Mouse (Mus musculus) erythroblast, adult 5-6 weeks (primary cell): ENCODE measurements around the gene Trrap. TPM values are rescaled to one million over a fixed set of nuclear protein-coding genes. Genes with fewer than 3 reads are reported as not detected.

Experiments
- ATAC-seq: replicated peaks from 2 replicates; pipeline ENCODE4 v1.8.0; 2016; ENCODE audit warnings: moderate number of reproducible peaks, mild to moderate bottlenecking, moderate TSS enrichment, inconsistent platforms; ENCODE audit not compliant: poor library complexity, low FRiP score, severe bottlenecking
- total RNA-seq, 2 experiments: library from RNA; stranded (forward) in 1 of 2; stranded (reverse) in 1 of 2; fragments of 150-400 nt in 1 of 2; fragments of 200-764, 138-1000 nt in 1 of 2; gene quantifications; 2 replicates each; pipeline versions ENCODE4 v1.2.3 to v1.2.4; 2015 to 2017; ENCODE audit warnings: low replicate concordance in 2 of 2

The Trrap gene
- total RNA-seq, 2 experiments from 2014 or later: 16.5 to 17.7 TPM

DNA sequence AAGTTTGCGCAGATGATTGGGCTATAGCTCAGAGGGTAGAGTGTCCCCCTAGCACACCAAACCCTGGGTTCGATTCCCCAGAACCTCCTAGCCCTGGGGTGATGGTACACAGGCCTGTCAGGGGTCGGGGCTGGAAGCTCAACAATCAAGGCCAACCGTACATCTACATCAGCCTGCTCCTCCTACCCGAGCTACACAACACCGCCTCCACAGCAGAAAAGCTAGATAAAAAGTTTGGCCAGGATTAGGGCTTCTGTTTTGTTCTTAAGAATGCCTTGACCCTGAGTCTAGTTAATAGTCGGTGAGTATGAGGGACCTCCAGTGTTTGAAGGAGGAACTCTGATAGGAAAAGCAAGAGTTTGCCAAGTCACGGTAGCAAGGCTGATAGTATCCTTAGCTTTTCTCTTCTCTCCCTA lies 1.5 kb downstream of the Trrap start:
- ATAC-seq: peak; percentile 24

DNA sequence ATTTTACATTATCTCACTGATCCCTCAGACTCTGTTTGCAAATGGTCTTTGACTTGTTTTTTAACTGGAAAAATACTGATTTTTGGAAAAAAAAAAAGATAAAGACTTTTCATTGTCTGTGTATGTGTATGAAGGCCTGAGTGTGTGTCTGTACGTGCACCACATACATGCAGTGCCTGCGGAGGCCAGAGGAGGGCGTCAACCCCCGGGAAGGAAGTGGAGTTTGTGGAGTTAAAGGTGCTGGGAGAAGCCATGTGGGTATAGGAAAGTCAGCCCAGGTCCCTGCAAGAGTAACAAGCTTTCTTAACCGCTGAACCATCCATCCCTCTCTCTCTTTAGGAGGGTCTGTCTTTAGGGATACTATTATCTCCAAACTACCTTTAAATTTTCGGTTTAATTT lies 5.7 kb downstream of the Trrap start:
- no peak for ATAC-seq

DNA sequence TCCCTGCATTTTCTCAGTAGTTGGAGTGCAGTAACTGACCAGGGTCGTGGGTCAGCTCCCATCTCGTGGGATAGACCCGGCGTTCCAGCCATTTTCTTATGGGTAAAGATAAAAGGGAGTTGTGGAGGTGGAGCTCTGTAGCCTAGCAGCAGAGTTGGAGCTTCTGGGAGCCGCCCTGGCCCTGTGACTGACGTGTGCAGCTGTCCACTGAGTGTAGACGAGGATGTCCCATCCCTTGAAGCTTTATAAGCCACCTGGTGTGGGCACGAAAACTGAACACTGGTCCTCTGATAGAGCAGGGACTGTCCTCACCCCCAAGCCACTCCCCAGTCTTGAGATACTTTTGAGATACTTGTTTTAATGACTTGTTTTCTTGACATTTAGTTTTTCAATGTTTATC lies 13.1 kb downstream of the Trrap start:
- ATAC-seq: no peak

DNA sequence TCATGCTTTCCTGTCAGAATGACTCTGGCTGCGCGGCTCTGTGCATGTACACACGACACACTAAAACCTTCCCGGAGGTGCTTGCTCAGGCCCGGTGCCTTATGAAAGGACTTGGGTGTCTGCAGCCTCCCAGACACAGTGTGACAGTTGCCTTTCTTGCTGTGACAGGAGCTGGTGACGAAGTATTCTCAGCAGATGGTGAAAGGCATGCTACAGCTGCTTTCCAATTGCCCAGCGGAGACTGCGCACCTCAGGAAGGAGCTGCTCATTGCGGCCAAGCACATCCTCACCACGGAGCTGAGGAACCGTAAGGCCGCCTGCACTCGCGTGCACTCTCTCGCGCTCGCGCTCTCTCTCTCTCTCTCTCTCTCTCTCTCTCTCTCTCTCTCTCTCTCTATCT lies 18.9 kb downstream of the Trrap start:
- ATAC-seq: no peak

DNA sequence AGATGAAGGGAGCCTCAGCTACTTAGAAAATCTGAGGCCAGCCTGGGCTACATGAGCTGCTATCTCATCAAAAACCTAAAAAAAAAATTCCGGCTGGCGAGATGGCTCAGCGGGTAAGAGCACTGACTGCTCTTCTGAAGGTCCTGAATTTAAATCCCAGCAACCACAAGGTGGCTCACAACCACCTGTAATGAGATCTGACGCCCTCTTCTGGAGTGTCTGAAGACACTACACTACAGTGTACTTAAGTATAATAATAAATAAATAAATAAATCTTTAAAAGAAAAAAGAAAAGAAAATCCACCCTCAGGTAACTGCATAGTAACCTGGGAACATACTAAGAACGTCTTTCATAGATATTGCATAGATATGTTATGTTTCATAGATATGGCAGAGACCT lies 25.8 kb downstream of the Trrap start:
- no peak for ATAC-seq

DNA sequence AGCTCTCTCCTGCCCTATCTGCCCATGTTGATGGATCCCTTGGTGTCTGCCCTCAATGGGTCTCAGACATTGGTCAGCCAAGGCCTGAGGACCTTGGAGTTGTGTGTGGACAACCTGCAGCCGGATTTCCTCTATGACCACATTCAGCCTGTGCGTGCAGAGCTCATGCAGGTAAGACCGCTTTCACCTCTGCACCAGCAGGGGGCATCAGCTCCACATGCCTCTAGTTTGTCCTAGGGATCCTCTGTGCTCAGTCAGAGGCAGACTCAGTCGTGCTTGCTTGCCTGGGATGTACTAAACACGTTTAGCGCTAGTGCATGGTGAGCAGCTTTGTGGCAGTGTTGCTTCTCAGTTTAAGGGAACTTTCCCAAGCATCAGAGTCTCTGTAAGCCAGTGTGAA lies 27.2 kb downstream of the Trrap start:
- ATAC-seq: 0 out of 2 replicates have a peak, but pooled peaks have one; percentile 60

DNA sequence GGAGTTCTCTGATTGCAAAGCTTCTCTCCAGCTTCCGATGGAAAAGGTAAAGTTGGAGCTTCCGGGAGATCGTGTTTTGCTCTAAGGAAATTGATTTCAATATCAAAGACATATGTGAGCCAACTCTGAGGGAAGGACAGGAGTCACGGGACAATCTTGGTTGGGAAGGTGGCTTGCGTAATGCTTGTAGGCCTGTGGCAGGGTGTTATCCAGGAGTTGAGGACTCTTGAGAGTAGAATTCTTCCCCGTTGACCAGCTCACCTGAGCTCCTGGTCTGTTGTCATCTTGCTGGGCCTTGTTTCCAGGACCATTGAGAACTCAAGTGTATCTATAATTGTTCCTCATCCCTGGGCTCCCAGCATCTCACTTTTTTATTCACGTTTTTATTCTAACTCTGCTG lies 29.6 kb downstream of the Trrap start:
- no peak for ATAC-seq

DNA sequence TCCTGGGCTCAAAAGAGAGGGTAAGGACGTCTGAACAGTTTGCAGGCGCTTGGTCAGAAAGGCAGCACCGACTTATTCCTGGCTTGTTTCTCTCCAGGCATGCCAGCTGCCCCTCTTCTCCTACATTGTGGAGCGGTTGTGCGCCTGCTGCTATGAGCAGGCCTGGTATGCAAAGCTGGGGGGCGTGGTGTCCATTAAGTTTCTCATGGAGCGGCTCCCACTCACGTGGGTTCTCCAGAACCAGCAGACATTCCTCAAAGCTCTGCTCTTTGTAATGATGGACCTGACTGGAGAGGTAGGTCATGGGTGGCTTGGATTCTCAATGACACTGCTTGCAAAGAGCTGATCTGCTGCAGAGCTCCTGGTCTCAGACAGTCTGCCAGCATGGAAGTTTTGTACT lies 35.5 kb downstream of the Trrap start:
- no peak for ATAC-seq

DNA sequence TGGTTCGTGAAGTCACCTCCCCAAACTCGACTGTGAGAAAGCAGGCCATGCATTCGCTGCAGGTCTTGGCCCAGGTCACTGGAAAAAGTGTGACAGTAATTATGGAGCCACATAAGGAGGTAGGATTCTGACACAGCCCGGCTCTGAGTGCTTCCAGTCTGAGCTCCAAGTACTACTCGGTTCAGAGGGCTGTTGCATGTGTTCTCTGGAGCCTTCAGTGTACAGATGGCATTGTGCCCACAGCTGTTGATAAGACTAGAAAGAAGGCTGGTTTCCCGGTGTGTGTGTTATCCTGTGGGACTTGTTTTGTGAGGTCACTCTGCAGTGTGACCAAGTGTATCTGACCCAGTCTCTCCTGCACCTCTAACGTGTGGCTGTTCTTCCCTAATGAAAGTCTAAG lies 36.6 kb downstream of the Trrap start:
- no peak for ATAC-seq

DNA sequence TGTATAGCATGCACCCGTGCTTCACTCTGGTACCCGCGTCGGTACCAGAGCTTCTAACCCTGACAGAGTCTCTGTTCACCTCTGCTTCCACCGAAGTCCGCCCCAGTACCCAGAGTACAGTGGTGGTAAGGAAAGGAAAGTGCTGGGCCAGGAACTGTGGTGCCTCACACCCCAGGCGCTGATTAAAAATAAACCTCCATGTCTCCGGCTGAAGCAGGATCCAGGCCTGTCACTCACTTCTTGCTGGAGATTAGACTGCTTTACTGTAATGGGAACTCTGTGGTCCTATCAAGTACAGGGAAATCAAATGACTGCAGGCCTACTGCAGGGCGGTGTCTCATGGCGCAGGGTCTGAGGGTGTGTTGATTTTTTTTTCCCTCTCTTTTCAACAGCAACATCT lies 39.4 kb downstream of the Trrap start:
- no peak for ATAC-seq

DNA sequence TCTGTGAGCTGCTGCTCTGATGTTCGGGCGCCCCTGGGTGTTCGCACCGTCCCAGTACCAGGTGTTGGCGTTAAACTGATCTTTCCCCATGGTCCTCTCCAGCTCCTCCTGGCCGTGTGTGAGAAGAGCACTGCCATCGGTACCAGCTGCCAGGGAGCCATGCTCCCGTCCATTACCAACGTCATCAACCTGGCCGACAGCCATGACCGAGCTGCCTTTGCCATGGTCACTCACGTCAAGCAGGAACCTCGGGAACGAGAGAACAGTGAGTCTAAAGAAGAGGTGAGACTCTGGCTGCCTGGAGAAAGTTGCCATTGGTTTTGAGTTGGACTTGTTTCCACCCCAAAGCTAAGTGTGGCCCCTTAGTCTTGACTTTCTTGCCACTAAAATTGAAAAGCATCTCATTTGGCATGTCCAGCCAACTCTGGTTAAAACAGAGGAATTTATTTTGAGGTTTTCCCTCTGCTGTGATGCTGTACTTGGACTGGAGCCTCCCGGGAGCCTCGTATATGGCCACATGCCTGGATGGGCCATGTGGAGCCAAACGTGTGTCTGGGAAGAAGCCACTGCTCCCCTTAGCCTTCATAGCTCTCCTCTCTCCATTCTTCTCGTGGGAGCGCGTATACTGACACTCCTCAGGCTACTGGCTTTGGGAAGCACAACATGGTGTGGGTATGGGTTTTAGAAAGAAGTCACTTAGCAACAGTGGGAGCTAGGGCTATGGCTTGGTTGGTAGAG lies 61.0 kb downstream of the Trrap start:
- ATAC-seq: no peak

DNA sequence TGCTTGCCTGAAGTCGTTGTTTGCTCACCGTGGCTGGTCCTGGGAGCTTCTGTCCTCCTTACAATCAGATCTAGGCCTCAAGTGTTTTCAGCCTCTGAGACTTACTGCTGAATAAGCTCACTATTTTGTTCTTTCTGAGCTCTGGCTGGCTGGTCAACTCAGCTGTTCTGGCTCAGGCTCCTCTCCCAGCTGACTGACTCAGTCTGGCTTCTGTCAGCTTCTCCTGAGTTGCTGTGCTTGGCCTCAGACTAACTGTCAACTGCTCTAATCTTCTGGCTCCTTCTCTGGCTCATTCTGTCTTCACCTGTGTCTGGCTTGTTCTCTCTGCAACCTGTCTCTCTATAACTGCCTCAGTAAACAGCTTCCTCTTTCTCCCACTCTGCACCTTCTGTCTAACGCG lies 62.1 kb downstream of the Trrap start:
- ATAC-seq: no peak

DNA sequence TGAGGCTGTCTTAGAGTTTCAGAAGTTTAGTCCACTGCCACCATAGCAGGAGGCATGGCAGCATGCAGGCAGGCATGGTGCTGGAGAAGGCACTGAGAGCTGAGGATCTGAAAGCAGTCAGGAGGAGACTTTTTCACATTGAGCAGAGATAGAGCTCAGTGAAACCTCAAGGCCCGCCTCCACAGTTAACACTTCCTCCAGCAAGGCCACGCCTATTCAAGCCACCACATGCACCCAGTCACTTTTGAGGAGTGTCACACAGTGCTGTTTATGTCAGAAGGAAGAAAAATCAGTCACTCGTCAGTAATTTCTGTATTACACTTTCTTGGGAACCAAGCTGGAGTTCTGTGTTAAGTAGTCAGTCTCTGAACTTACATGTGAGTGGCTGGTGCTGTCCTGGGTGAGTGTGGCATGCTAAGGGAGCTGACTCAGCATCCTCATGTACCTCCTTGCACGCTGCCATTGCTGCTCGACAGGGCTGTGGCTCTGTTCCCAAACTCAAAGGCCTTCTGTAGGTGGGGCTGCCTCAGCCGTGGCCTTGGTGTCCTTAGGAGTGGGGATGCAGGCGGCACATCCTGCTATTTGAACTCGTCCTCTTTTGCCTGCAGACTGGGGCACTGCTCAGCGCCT lies 64.4 kb downstream of the Trrap start:
- ATAC-seq: no peak

DNA sequence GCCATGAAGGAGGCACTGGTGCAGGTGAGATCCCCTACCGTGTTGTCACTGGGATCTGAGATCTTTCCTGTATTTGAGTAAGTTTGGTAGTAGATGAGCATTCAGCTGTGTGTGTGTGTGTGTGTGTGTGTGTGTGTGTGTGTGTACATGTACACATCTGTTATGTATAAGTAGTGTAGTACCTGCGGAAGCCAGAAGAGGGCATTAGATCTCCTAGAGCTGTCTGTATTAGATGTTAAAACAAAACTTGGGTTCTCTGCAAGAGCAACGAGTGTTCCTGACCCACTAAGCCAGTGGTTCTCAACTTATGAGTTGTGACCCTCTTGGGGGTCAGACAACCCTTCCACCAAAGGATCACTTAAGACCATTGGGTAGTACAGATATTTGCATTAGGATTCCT lies 68.6 kb downstream of the Trrap start:
- no peak for ATAC-seq

DNA sequence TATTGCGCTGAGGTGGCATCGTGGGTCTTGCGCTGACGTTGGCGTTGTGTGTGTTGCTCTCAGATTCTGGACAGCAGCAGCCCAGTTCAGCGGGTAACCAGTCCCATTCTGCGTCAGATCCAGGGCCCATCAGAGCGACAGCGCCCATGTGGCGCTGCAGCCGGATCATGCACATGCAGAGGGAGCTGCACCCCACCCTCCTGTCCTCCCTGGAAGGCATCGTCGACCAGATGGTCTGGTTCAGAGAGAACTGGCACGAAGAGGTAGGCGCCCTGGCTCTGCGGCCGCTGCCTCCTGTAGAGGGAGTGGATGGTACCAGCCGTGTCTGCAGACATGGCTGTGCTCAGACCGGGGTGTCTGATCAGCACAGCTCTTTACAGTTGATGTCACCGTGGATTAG lies 77.8 kb downstream of the Trrap start:
- ATAC-seq: no peak

DNA sequence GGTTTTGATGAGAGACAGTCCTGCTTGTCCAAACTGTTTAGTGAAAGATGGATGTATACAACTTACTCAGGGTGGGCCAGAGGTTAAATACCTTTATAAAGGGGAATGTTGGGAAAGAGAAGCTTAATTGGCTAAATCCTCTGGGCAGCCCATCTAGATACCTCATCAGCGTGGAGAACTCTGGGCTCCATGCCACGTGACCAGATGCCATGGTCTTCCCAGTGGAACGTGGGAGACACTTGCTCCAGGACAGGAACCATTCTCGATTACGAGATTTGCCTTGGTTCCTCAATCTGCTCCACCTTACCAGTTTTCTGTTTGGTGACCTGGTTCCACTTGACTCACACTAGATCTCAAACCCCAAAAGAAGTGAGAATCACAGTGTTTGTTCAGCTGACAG lies 81.2 kb downstream of the Trrap start:
- ATAC-seq: no peak

DNA sequence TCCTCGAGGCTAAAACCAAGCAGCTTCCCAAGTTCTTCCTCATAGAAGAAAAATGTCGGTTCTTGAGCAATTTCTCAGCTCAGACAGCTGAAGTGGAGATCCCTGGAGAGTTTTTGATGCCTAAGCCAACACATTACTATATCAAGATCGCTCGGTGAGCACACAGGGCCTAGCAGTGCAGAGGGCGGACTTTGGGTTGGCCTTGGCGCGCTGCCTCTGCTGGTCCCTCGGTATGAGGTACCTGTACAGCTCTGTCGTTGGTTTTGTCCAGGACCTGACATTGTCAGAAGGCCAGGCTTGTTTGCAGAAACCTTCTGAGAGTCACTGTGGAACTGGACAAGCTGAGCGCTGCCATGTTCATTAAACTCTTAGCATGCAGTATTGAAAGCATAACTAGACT lies 82.4 kb downstream of the Trrap start:
- no peak for ATAC-seq

DNA sequence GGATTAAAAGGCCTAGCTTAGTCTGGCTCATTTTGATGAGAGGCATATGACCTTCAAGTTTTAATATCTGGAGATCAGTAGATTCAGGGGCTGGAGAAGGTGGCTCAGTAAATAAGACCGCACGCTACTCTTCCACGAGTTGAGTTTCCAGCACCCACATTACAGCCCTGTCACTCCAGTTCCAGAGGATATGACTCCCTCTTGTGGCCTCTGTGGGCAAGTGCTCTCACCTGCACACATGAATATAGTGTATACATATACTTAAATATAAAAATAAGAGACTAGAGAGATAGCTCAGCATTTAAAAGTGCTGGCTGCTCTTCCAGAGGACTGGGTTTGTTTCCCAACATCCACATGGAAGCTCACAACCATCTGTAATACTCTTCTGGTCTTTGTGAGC lies 84.3 kb downstream of the Trrap start:
- ATAC-seq: no peak

DNA sequence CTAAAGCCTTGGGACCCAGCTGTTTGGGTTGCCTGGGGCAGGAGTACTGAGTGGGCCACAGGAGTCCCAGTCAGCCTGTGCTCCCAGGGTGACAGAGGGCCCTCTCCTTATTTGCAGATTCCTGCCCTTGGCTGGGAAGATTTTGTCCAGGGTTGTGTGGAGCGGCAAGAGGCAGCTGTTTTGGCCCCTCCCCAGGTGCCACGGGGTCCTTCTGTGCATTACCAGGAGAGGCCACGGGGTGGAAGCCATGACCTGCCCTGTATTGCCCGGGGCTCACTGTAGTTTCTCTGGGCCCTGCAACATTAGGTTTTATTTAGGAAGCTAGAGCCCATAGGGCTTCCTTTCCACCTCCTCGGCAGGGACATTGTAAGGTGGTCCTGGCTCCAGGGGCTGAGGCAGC lies 86.4 kb downstream of the Trrap start:
- no peak for ATAC-seq

DNA sequence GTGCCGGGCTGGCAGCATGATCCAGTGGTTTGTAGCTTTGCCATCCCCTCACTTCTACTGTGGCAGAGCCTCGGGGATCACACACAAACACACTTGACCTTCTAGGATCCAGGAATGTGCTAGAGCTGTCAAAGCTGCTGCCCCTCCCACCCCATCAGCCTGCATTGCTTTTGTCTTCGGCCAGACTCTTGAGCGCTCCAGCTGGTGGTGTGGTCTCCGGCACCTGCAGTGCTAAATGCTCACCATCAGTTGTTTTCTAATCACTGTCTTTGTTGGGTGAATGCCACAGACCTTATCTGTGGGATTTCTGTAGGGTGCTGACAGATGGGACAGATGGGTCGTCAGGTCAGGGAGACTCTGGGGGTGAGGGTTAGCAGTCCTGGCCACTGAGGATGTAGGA lies 88.4 kb downstream of the Trrap start:
- no peak for ATAC-seq

DNA sequence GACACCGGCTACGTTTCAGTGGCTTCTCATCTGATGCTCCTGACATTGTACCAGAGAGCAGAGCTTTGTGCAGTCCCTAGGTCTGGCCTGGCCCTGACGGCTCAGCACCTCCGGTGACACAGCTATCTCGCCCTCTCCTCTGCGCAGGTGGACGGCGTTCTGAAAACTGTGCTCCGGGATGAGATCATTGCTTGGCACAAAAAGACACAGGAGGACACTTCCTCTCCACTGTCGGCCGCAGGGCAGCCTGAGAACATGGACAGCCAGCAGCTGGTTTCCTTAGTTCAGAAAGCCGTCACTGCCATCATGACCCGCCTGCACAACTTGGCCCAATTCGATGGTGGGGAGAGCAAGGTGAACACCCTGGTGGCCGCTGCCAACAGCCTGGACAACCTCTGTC lies 91.0 kb downstream of the Trrap start:
- no peak for ATAC-seq

DNA sequence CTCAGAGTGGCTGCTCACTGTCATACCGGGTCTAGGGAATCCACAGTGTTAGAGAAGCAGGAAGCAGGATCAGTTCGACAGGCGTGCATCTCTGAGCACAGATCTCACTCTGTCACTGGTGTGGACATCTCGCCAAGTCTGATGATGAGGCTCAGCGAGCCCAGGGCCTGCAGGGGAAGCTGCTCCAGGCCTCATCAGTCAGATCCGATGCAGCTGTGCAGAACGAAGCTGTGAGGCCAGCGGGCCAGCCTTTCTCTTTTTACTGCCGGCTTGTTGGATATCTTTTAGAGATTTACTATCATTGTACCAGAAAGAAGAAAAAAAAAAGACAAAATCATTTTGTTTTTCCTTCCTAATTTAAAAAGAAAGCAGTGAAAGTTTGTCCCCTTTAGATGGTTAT lies 91.8 kb downstream of the Trrap start:
- no peak for ATAC-seq
